Mouse (Mus musculus) CH12.LX (cell line): ENCODE measurements around the gene Fam178b. TPM values are rescaled to one million over a fixed set of nuclear protein-coding genes. Genes with fewer than 3 reads are reported as not detected.

Experiments
- DNase-seq: peaks from one replicate; pipeline ENCODE4 v3.0.0-alpha.2; 2013; ENCODE audit errors: extremely low read depth
- H3K27ac ChIP-seq: 2 replicates; pipeline ENCODE4 v1.5.1; 2012; ENCODE audit warnings: low read depth, mild to moderate bottlenecking, control low read depth, moderate library complexity; ENCODE audit not compliant: insufficient read depth
- H3K27me3 ChIP-seq: replicated peaks from 2 replicates; pipeline ENCODE3; 2012; ENCODE audit warnings: inconsistent platforms
- H3K36me3 ChIP-seq, 2 experiments: replicated peaks in 1 of 2; 2 replicates each; pipeline versions ENCODE3 to v1.6.1; 2012; ENCODE audit warnings: inconsistent platforms in 1 of 2, low read length in 1 of 2, mild to moderate bottlenecking in 1 of 2, mixed read lengths in 1 of 2, moderate library complexity in 1 of 2; ENCODE audit not compliant: control insufficient read depth in 1 of 2, insufficient read depth in 1 of 2
- H3K4me1 ChIP-seq, 2 experiments: 2 replicates each; pipeline ENCODE4 v1.6.1; 2012; ENCODE audit warnings: inconsistent platforms in 1 of 2, moderate library complexity in 1 of 2; ENCODE audit not compliant: insufficient read depth in 2 of 2, control insufficient read depth in 1 of 2
- H3K4me2 ChIP-seq: 2 replicates; pipeline ENCODE4 v1.6.1; 2012; ENCODE audit warnings: low read depth, mild to moderate bottlenecking, control low read depth; ENCODE audit not compliant: poor library complexity, insufficient read depth, severe bottlenecking
- H3K4me3 ChIP-seq, 3 experiments: fragments of 150-350 bp in 1 of 3; sonication (generic) in 1 of 3; replicated peaks in 1 of 3; 2 replicates each; pipeline versions ENCODE3 to v1.5.1; 2011 to 2012; ENCODE audit warnings: low read depth in 2 of 3, low read length in 2 of 3, mild to moderate bottlenecking in 2 of 3, moderate library complexity in 2 of 3, control low read depth in 1 of 3, improper control_type of control experiment in 1 of 3, inconsistent platforms in 1 of 3, mixed read lengths in 1 of 3; ENCODE audit not compliant: poor library complexity in 1 of 3
- H3K79me2 ChIP-seq: replicated peaks from 2 replicates; pipeline ENCODE4 v1.6.1; 2012; ENCODE audit warnings: mild to moderate bottlenecking, moderate library complexity; ENCODE audit not compliant: control insufficient read depth, poor library complexity, insufficient read depth, severe bottlenecking; ENCODE audit errors: extremely low read depth
- H3K9ac ChIP-seq: 2 replicates; pipeline ENCODE4 v1.6.1; 2012; ENCODE audit warnings: low read depth, mild to moderate bottlenecking, control low read depth, moderate library complexity; ENCODE audit not compliant: insufficient read depth
- H3K9me3 ChIP-seq: replicated peaks from 2 replicates; pipeline ENCODE3; 2012; ENCODE audit warnings: low read length, inconsistent platforms, mixed read lengths
- CHD1 ChIP-seq: IDR thresholded peaks from 2 replicates; pipeline ENCODE4 v1.6.1; 2012; ENCODE audit warnings: low read depth, low read length, improper control_type of control experiment, inconsistent platforms
- CHD2 ChIP-seq: IDR thresholded peaks from 2 replicates; pipeline ENCODE4 v1.6.1; 2011; ENCODE audit warnings: low read length, improper control_type of control experiment
- CTCF ChIP-seq, 2 experiments: IDR thresholded peaks in 1 of 2; conservative IDR thresholded peaks in 1 of 2; 2 replicates each; pipeline ENCODE4 v1.5.1; 2011 to 2012; ENCODE audit warnings: low read depth in 2 of 2, low read length in 2 of 2, improper control_type of control experiment in 1 of 2, inconsistent platforms in 1 of 2, mild to moderate bottlenecking in 1 of 2, moderate library complexity in 1 of 2
- E2F4 ChIP-seq: IDR thresholded peaks from 2 replicates; pipeline ENCODE4 v1.6.1; 2011; ENCODE audit warnings: low read depth, low read length, improper control_type of control experiment; ENCODE audit not compliant: insufficient replicate concordance
- ELF1 ChIP-seq: IDR thresholded peaks from 2 replicates; pipeline ENCODE4 v1.6.1; 2014; ENCODE audit warnings: low read depth, mild to moderate bottlenecking, inconsistent platforms, low read length, improper control_type of control experiment
- ETS1 ChIP-seq: conservative IDR thresholded peaks from 2 replicates; pipeline ENCODE4 v1.6.1; 2012; ENCODE audit warnings: low read depth, mild to moderate bottlenecking, inconsistent platforms, low read length, improper control_type of control experiment, moderate library complexity
- GABPA ChIP-seq: IDR thresholded peaks from 2 replicates; pipeline ENCODE4 v1.6.1; 2012; ENCODE audit warnings: low read depth, low read length, improper control_type of control experiment, inconsistent platforms; ENCODE audit not compliant: insufficient replicate concordance
- HCFC1 ChIP-seq: IDR thresholded peaks from 2 replicates; pipeline ENCODE4 v1.6.1; 2012; ENCODE audit warnings: low read depth, mild to moderate bottlenecking, inconsistent platforms, low read length, improper control_type of control experiment
- JUN ChIP-seq: IDR thresholded peaks from 2 replicates; pipeline ENCODE4 v1.6.1; 2011; ENCODE audit warnings: low read depth, mild to moderate bottlenecking, low read length, improper control_type of control experiment, moderate library complexity; ENCODE audit not compliant: insufficient read depth
- JUND ChIP-seq: conservative IDR thresholded peaks from 2 replicates; pipeline ENCODE4 v1.6.1; 2011; ENCODE audit warnings: low read depth, low read length, improper control_type of control experiment
- KAT2A ChIP-seq: IDR thresholded peaks from 2 replicates; pipeline ENCODE4 v1.6.1; 2012; ENCODE audit warnings: low read length, improper control_type of control experiment, inconsistent platforms; ENCODE audit not compliant: insufficient replicate concordance
- MAFK ChIP-seq: IDR thresholded peaks from 2 replicates; pipeline ENCODE4 v1.6.1; 2011; ENCODE audit warnings: low read length, improper control_type of control experiment; ENCODE audit not compliant: insufficient replicate concordance
- MAZ ChIP-seq: IDR thresholded peaks from 2 replicates; pipeline ENCODE4 v1.6.1; 2012; ENCODE audit warnings: low read depth, mild to moderate bottlenecking, inconsistent platforms, low read length, improper control_type of control experiment, moderate library complexity
- MXI1 ChIP-seq: IDR thresholded peaks from 2 replicates; pipeline ENCODE4 v1.6.1; 2011; ENCODE audit warnings: mild to moderate bottlenecking, low read depth, low read length, improper control_type of control experiment
- MYC ChIP-seq: IDR thresholded peaks from 2 replicates; pipeline ENCODE4 v1.6.1; 2011; ENCODE audit warnings: low read depth, mild to moderate bottlenecking, improper control_type of control experiment, low read length
- PAX5 ChIP-seq: IDR thresholded peaks from 2 replicates; pipeline ENCODE4 v1.6.1; 2012; ENCODE audit warnings: low read length, inconsistent platforms, mixed read lengths
- POLR2A ChIP-seq: IDR thresholded peaks from 2 replicates; pipeline ENCODE4 v1.6.1; 2011; ENCODE audit warnings: low read depth, mild to moderate bottlenecking, improper control_type of control experiment, low read length
- POLR2AphosphoS2 ChIP-seq: IDR thresholded peaks from 2 replicates; pipeline ENCODE4 v1.6.1; 2011; ENCODE audit warnings: low read depth, low read length, improper control_type of control experiment
- RAD21 ChIP-seq: IDR thresholded peaks from 2 replicates; pipeline ENCODE4 v1.6.1; 2011; ENCODE audit warnings: low read depth, mild to moderate bottlenecking, low read length, improper control_type of control experiment, moderate library complexity
- RCOR1 ChIP-seq: conservative IDR thresholded peaks from 2 replicates; pipeline ENCODE4 v1.6.1; 2012; ENCODE audit warnings: low read depth, mild to moderate bottlenecking, inconsistent platforms, low read length, improper control_type of control experiment
- TBP ChIP-seq: conservative IDR thresholded peaks from 2 replicates; pipeline ENCODE4 v1.6.1; 2011; ENCODE audit warnings: low read depth, low read length, improper control_type of control experiment
- ZKSCAN1 ChIP-seq: IDR thresholded peaks from 2 replicates; pipeline ENCODE4 v1.6.1; 2012; ENCODE audit warnings: low read depth, inconsistent platforms, low read length, improper control_type of control experiment, borderline replicate concordance
- dilution Hi-C: fragments of 300-500 bp; cut with MboI; formaldehyde crosslinking; loops from 2 replicates; pipeline ENCODE4 v1.14.3; 2020; ENCODE audit warnings: low sequenced_read_pairs; ENCODE audit not compliant: extremely low pct_unique_long_range_greater_than_20kb, extremely low pct_ligation_motif_present
- in situ Hi-C: fragments of 300-500 bp; cut with MboI; formaldehyde crosslinking; loops from 3 replicates; pipeline ENCODE4 v1.14.3; 2019; ENCODE audit warnings: low sequenced_read_pairs, low pct_ligation_motif_present, low pct_unique_long_range_greater_than_20kb, mixed read lengths
- polyA plus RNA-seq: library from polyadenylated mRNA; unstranded; fragments of >175 nt; gene quantifications from 2 replicates; pipeline ENCODE4 v1.2.1, GENCODE M21; 2012; ENCODE audit warnings: low read depth; ENCODE audit not compliant: insufficient read length
- total RNA-seq, 2 experiments: library from RNA; depleted of rRNA; stranded (reverse); fragments of 300-350 nt in 1 of 2; fragments of >200 nt in 1 of 2; gene quantifications; 2 replicates each; pipeline ENCODE4 v1.2.3; 2012 to 2014

The Fam178b gene
- total and polyA plus RNA-seq, 3 experiments, result 0.50 TPM; not detected in 2

- H3K27ac ChIP-seq, result no peak overlapping the region
- H3K4me1 ChIP-seq, result peaks cover 0 to 10% of the 10 kb centered on the region in 2 experiments; a peak in 2 of 4 replicates
- H3K4me3 ChIP-seq, result no peak overlapping the region
- no peaks in the 10 kb centered on the region for H3K27me3 ChIP-seq
- TF ChIP-seq GABPA (no peak), CTCF (conservative IDR thresholded peaks at IDR 0.05 in 1 of 2, IDR thresholded peaks at IDR 0.05 in 1 of 2; ENCODE audit: low read depth in 2 of 2, low read length in 2 of 2) (peak in 1 of 2 experiments; percentile 37; a peak in 2 of 4 replicates), JUN (no peak), RAD21 (peak; percentile 16)
- DNase-seq, result no peak
- no peaks in the 10 kb centered on the region for H3K9me3 ChIP-seq
- H3K4me2 ChIP-seq, result no peak overlapping the region
- peaks cover 47 to 78% of the 10 kb centered on the region in 2 experiments for H3K36me3 ChIP-seq
- H3K9ac ChIP-seq, result no peak overlapping the region
- H3K79me2 ChIP-seq, result peaks cover 12% of the 10 kb centered on the region
- in situ Hi-C loops (no loop called here), dilution Hi-C loops (no loop called here)
Measured at GRCm38 (mm10) chr1:36696411-36696810, 13.4 kb upstream of the Fam178b start.

- H3K36me3 ChIP-seq, result peaks cover 31 to 63% of the 10 kb centered on the region in 2 experiments
Measured at GRCm38 (mm10) chr1:36694871-36695270, 11.9 kb upstream of the Fam178b start.

GRCm38 (mm10) chr1:36691271-36692155 is 8.5 kb upstream of the Fam178b start, which contains the start of gene Cox5b:
TSS of gene Cox5b (plus strand) at chr1:36691449.
- in situ Hi-C loops, result no loop called here
- TF ChIP-seq PAX5 (no peak), POLR2AphosphoS2 (0 out of 2 replicates have a peak, but pooled peaks have one; percentile 63), CTCF (conservative IDR thresholded peaks at IDR 0.05 in 1 of 2, IDR thresholded peaks at IDR 0.05 in 1 of 2; ENCODE audit: low read depth in 2 of 2, low read length in 2 of 2) (no peak), POLR2A (peak; percentile 78), MYC (no peak), ETS1 (no peak), CHD1 (no peak), MXI1 (peak; percentile 66), CHD2 (no peak), JUN (no peak), E2F4 (peak; percentile 43; the same call in 1 of the 2 replicates), ELF1 (peak; percentile 97), MAZ (no peak), JUND (no peak), KAT2A (peak; percentile 63; the same call in 1 of the 2 replicates), RCOR1 (no peak), HCFC1 (peak; percentile 85)

More at GRCm38 (mm10) chr1:36694871-36695270, 11.9 kb upstream of the Fam178b start:
- dilution Hi-C loops, result no loop called here
- H3K27me3 ChIP-seq, result no peaks in the 10 kb centered on the region
- H3K4me3 ChIP-seq, result no peak overlapping the region
- H3K4me1 ChIP-seq, result peaks cover 0 to 19% of the 10 kb centered on the region in 2 experiments; a peak in 2 of 4 replicates
- in situ Hi-C loops, result no loop called here
- H3K27ac ChIP-seq, result no peak overlapping the region
- peaks cover 12% of the 10 kb centered on the region for H3K79me2 ChIP-seq
- H3K9me3 ChIP-seq, result no peaks in the 10 kb centered on the region
- TF ChIP-seq POLR2A (0 out of 2 replicates have a peak, but pooled peaks have one; percentile 19), MAFK (no peak), MAZ (no peak), ZKSCAN1 (no peak), CHD1 (no peak), MXI1 (no peak), RCOR1 (no peak), ELF1 (no peak), TBP (no peak)
- H3K9ac ChIP-seq, result no peak overlapping the region
- no peak for DNase-seq
- no peak overlapping the region for H3K4me2 ChIP-seq

More at GRCm38 (mm10) chr1:36691271-36692155, 8.5 kb upstream of the Fam178b start, which contains the start of gene Cox5b:
- peak within 1 kb of the TSS; percentile 93 for H3K4me2 ChIP-seq
- H3K9ac ChIP-seq, result peak within 1 kb of the TSS; percentile 90
- peaks cover 12% of the 10 kb centered on the region for H3K79me2 ChIP-seq
- peak within 1 kb of the TSS; percentile 70 to 97 (median 91) for H3K4me3 ChIP-seq
- H3K4me1 ChIP-seq, result peaks cover 0 to 19% of the 10 kb centered on the region in 2 experiments; a peak in 2 of 4 replicates
- H3K9me3 ChIP-seq, result no peaks in the 10 kb centered on the region
- peak within 1 kb of the TSS; percentile 10; the same call in 1 of the 2 replicates for H3K27ac ChIP-seq
- no peaks in the 10 kb centered on the region for H3K27me3 ChIP-seq
- dilution Hi-C loops, result no loop called here
- peaks cover 14 to 33% of the 10 kb centered on the region in 2 experiments for H3K36me3 ChIP-seq
- peak; percentile 99 for DNase-seq
